Mouse (Mus musculus) right cerebral cortex, postnatal 4 days (tissue): ENCODE data around the gene Syvn1.

Source experiments
- DNase-seq: peaks from one replicate; pipeline ENCODE4 v3.0.0-alpha.2; 2022

Gene Syvn1

DNA sequence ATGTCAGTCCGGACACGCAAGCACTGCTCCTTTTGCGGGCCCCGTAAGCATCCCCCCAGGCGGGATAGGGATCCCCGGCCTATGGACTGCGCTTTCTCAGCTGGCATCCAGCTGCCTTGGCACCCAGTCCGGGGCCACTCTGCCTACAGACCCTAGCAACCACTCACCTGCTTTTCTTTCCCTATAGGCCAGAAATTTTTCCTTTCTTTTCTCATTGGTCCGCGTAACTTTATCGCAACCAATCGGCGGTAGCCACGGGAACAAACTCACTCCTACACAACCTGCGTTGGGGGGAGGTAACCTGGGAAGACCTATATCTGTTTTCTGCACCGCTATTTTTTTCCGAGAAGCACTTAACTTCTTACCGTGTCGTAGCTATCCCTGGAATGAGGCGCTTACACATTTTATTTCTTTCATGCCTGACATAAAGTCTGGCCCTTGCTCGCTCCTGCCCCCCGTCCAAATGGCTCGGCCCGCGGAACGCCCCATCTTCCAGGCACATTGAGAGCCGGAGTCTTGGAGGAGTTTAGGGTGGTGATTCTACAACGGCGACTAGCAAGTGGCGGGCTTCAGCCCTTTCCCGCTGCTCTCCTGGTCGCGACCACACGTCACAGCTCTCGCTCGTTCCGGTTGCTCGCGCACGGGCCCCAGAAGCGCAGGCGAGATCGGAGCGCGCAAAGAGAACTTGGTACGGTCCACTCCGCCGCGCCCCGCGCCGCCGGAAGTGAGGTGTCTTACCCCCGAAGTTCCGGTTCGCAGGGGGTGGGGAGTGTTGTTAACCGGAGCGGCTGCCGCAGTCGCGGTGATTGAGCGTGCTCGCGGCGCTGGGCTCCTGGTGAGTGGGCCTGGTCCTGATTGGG, at the start of gene Syvn1:
TSS of gene Syvn1 (plus strand) at position 283 of the 860 bp plus-strand sequence.
- peak; percentile 85 for DNase-seq

GRCm38 (mm10) chr19:5998180-5998579, 48.2 kb upstream of the Syvn1 start:
- no peak for DNase-seq

- no peak for DNase-seq
These were observed 46.4 kb upstream of the Syvn1 start for GRCm38 (mm10) chr19:5999969-6000368.

DNA sequence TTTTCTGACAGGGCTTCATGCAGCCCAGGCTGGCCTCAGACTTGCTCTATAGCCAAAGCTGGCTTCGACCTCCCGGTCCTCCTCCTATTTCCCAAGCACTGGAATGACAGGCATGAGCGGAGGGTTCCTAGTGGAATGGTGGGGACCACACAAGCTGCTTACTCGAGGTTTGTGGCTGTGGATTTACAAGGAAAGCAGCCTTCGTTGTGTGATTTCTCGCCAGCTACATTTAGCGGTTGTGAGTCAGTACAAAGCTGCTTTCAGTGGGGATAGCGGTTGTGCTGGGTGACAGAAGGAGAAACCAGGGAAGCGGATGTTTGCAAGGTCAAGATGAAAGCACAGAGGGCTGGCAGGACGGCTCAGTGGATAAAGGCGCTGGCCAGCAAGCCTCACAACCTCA, 40.8 kb upstream of the Syvn1 start:
- DNase-seq: no peak

GRCm38 (mm10) chr19:6007013-6007412, 39.4 kb upstream of the Syvn1 start:
- DNase-seq: no peak

GRCm38 (mm10) chr19:6009137-6009536, 37.2 kb upstream of the Syvn1 start:
- no peak for DNase-seq

- no peak for DNase-seq
These were observed 32.7 kb upstream of the Syvn1 start for GRCm38 (mm10) chr19:6013691-6014090.

- no peak for DNase-seq
These were observed 31.3 kb upstream of the Syvn1 start for GRCm38 (mm10) chr19:6014991-6015510.

GRCm38 (mm10) chr19:6015511-6016315, 30.7 kb upstream of the Syvn1 start, which contains the start of gene Capn1:
Gene Capn1, minus strand, starts transcription at chr19:6015897.
- peak; percentile 65 for DNase-seq

DNA sequence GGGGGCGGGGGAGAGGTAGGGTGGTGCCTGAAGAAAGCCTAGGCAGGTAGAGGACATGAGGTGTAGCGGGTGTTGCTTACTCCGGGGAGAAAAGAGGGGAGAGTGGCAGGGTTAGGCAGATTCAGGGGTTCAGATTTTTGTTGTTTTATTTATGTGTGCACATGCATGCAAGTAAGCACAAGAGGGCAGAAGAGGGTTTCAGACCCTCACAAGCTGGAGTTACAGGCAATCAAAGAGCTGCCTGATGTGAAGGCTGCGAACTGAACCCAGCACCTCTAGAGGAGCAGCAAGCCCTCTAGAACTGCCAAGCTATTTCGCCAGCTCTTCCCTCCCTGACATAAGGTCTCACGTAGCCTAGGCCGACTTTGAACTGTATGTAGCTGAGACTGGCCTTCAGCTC, 29.8 kb upstream of the Syvn1 start:
- no peak for DNase-seq

- DNase-seq: peak; percentile 87
These were observed 28.0 kb upstream of the Syvn1 start for GRCm38 (mm10) chr19:6018142-6019089.

GRCm38 (mm10) chr19:6020276-6020675, 26.1 kb upstream of the Syvn1 start:
- DNase-seq: no peak

DNA sequence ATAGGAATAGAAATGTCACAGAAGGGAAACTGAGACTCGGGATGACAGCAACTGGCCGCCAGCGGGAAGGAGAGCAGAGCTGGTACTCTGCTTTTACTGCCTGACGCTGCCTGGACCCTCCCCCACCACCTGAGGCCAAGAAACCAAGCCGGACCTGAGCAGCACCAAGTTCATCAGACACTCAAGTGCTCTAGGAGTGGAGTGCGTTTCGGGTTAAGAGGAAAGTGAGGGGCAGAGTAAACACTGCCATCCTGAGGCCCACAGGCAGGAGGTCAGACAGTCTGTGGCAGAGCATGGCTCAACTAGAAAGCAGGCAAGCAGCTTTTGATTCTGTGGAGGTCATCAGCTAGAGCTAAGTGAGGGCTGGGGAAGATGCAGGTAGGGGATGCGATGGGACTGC, 23.3 kb upstream of the Syvn1 start:
- DNase-seq: no peak

DNA sequence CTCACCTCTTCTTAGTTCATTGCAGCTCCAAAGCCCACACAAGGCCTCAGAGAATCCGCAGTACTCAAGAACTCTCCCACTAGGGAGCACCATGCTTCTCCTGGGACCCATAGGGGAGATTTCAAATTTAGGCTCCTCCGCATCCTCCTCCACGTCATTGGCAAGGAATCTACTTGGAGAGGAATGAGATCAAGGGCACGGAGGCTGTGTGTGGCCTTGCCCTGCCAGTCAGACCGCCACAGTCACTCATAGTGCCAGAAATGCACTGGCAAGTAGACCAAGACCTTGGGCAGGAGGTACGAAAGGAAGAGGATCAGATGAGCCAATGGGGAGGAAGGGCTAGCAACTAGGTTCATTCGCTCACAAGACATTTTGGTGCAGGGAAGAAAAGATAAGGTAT, 22.4 kb upstream of the Syvn1 start:
- DNase-seq: no peak

GRCm38 (mm10) chr19:6028991-6029390, 17.4 kb upstream of the Syvn1 start:
- no peak for DNase-seq

DNA sequence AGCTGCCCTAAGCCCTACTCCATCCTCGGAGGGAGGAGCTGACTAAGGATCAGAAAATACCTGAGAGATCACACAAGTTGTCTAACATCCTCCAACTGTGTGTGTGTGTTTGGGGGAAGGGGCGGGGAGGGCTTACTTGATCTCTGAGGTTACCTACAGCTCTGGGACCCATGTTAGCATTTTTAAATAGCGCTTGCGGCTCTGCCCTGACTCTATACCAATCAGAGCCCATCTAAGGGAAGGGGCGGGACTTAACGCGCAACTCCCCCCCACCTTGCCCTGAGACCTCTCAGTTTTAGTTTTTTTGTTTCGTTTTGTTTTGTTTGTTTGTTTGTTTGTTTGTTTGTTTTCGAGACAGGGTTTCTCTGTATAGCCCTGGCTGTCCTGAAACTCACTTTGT, 16.9 kb upstream of the Syvn1 start:
- DNase-seq: no peak

DNA sequence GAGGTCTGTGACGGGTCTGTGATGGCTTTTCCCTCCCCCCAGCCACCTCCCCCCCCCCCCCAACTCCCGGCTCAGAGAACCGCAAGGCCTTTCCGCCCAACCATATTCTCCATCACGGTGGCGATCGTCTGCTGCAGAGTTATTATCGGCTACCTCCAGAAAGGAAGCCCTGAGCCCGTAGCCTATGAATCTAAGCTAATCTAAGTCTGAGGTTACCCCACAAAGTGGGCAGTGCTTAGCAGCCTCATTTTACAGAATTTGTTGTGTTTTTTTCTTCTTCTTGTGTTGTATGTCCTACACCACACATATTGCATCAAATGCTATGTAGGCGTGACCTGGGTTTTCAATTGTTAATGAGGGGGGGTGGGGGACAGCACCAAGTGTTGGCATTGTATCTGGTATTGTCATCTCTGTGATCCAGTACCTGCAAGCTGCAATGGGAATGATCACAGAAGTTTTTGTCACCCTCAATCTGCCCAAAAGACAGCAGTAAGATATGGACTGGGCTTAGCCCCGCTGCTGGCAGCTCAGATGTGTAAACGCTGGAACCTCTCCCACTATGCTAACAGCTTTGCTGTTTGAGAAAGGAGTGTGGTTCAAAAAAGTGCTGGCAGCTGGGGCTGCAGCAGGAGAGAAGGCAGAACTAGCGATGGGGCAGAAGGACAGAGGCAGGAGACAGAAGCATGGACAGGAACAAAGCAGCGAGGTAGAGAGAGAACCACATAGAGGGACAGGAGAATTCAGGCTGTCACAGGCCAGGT, 15.7 kb upstream of the Syvn1 start:
- no peak for DNase-seq

DNA sequence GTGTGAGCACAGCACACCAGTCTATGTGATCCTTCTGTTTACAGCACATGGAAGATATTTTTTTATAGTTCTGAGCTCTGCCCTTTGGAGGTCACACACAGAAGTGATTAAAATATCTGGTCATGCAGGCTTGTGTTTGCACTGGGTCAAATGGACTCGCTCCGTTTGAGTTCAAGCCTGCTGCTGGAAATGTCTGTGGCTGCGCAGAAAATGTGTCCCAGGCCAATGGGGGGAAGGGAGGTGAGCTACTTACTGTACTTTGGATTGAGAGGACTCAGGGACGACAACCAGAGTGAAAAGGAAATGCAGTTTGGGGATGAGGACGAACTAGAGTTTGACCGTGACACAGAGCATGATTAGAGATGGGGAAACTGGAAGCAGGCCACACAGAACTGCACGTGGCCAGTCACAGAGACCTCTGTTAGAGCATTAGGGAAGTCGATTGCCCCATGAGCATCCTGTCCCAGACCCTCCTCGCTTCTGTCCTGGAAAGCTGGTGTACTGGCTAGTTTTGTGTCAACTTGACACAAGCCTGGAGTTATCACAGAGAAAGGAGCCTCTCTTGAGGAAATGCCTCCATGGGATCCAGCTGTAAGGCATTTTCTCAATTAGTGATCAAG, 10.3 kb upstream of the Syvn1 start:
- DNase-seq: no peak

- DNase-seq: no peak
These were observed 8.7 kb upstream of the Syvn1 start for GRCm38 (mm10) chr19:6037695-6038094.

DNA sequence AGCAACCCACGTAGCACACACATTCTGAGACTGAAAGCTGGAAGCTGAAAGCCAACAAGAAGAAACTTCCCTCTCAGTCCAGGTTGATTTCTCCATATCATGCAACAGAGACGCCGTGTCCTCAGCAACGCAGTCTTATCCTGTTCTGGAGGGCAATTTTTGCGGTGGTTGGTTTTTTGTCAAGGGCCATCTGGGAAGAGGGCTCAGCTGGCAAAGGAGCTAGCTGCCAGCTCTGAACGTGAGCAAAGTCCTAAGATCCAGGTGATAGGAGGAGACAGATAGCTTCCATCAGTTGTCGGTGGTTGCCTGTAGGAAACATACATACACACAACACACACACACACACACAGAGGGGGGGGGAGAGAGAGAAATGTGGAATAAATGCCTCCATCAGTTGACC, 8.1 kb upstream of the Syvn1 start:
- DNase-seq: no peak

- no peak for DNase-seq
These were observed 6.4 kb upstream of the Syvn1 start for GRCm38 (mm10) chr19:6040002-6040401.
